Mouse (Mus musculus) left cerebral cortex, adult 8-10 months (tissue): ENCODE measurements around the gene Tmem50a. TPM values are rescaled to one million over a fixed set of nuclear protein-coding genes. Genes with fewer than 3 reads are reported as not detected.
"Not testable (repeated sequence)": the region's sequence is repeated elsewhere in the genome, so short reads cannot be mapped to it uniquely, and the experiment has no call there.

Source experiments
- DNase-seq, 2 experiments: peaks; one replicate each; pipeline ENCODE4 v3.0.0; 2022; ENCODE audit warnings: low spot score in 2 of 2
- total RNA-seq, 4 experiments: library from RNA; stranded (reverse); gene quantifications; 2 replicates each; pipeline ENCODE4 v1.2.4; 2022

Gene Tmem50a
- total RNA-seq, 4 experiments from 2014 or later, result 119 to 138 (median 124) TPM

GRCm38 (mm10) chr4:134923258-134924018, 8.6 kb upstream of the Tmem50a start, which contains the start of gene Rsrp1:
Rsrp1 (plus strand) TSS chr4:134923592.
- peak; percentile 93 to 97 for DNase-seq

GRCm38 (mm10) chr4:134922925-134923244, 8.1 kb upstream of the Tmem50a start:
- peak in 1 of 2 experiments; percentile 50 for DNase-seq

- no peak for DNase-seq
Measured at GRCm38 (mm10) chr4:134922111-134922924, 7.5 kb upstream of the Tmem50a start.

GRCm38 (mm10) chr4:134921703-134922102, 6.9 kb upstream of the Tmem50a start:
- no peak for DNase-seq

GRCm38 (mm10) chr4:134920631-134921030, 5.8 kb upstream of the Tmem50a start:
- no peak for DNase-seq

- no peak for DNase-seq
Measured at GRCm38 (mm10) chr4:134919733-134920540, 5.1 kb upstream of the Tmem50a start.

- no peak for DNase-seq
Measured at GRCm38 (mm10) chr4:134918381-134918780, 3.6 kb upstream of the Tmem50a start.

GRCm38 (mm10) chr4:134917194-134917593, 2.4 kb upstream of the Tmem50a start:
- no peak for DNase-seq

GRCm38 (mm10) chr4:134915223-134916050, 613 bp upstream of the Tmem50a start:
- DNase-seq, result no peak

- DNase-seq, result peak in 1 of 2 experiments; percentile 28
Measured at GRCm38 (mm10) chr4:134914122-134914863, 531 bp downstream of the Tmem50a start.

- no peak for DNase-seq
Measured at GRCm38 (mm10) chr4:134913413-134913812, 1.4 kb downstream of the Tmem50a start.

- DNase-seq, result not testable (repeated sequence)
Measured at GRCm38 (mm10) chr4:134911406-134911805, 3.4 kb downstream of the Tmem50a start.

GRCm38 (mm10) chr4:134903046-134903445, 11.8 kb downstream of the Tmem50a start:
- no peak for DNase-seq

GRCm38 (mm10) chr4:134901126-134901525, 13.7 kb downstream of the Tmem50a start:
- no peak for DNase-seq

- DNase-seq, result no peak
Measured at GRCm38 (mm10) chr4:134897256-134897655, 17.6 kb downstream of the Tmem50a start.

GRCm38 (mm10) chr4:134892096-134892495, 22.7 kb downstream of the Tmem50a start:
- no peak for DNase-seq

- DNase-seq, result peak in 1 of 2 experiments; percentile 38
Measured at GRCm38 (mm10) chr4:134884364-134884763, 30.5 kb downstream of the Tmem50a start.

- DNase-seq, result no peak
Measured at GRCm38 (mm10) chr4:134883808-134884207, 31.0 kb downstream of the Tmem50a start.

- DNase-seq, result no peak
Measured at GRCm38 (mm10) chr4:134883266-134883665, 31.6 kb downstream of the Tmem50a start.

GRCm38 (mm10) chr4:134880041-134880440, 34.8 kb downstream of the Tmem50a start:
- DNase-seq, result no peak
